Mouse (Mus musculus) heart, adult 2 months (tissue): ENCODE measurements at regions not wholly inside any gene's neighbourhood (a gene's known extent, or its start where the extent isn't known, plus 50 kb on each side); places are given as distances from the start of the nearest gene placed in this dataset.

ENCODE experiments used
- CTCF ChIP-seq: fragments of 200-600 bp; IDR thresholded peaks from 2 replicates; pipeline ENCODE4 v1.8.1; 2022; ENCODE audit warnings: antibody characterized with exemption, mild to moderate bottlenecking, moderate library complexity
- POLR2A ChIP-seq: fragments of 200-500 bp; IDR thresholded peaks from 2 replicates; pipeline ENCODE4 v1.6.1; 2011; ENCODE audit warnings: mild to moderate bottlenecking, low read depth, low read length, control low read depth; ENCODE audit not compliant: insufficient read depth

DNA sequence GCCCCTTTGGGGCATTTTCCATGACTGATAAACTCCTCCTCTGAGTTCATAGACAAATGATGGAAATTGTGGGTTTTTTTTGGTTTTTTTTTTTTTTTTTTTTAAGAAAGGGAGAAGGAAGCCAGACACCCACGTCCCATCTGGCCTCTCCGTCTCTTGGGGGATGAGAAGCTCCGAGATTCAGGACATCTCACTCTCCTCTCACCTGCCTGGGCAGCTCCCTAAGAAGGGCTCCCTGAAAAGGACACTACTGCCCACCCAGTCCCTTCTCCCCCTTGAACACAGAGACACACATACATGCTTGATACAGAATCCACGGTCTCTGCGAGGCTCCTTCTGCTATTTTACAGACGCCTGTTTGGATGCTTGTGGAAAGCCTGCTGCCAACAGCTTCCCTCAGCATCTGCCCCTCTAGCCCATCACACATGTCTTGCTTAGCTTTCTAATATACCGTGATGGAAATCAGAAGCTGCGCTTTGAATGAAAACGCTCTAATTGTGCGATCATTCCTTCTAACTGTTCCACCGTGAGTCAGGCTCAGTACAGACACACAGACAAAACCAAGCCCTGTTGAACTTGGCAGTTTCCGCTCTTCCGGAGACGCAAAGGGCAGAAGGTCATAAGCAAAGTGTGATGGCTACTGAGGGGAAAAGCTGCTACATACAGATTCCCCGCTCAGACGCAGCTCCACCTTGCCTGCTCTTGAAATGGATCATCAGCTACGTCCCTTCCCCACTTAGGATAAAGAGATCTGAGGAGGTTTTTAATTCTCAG, 77.3 kb upstream of the Pmfbp1 start:
- TF ChIP-seq POLR2A (no peak), CTCF (no peak)
